Mouse (Mus musculus) kidney, postnatal 10 days (tissue): ENCODE measurements at regions not wholly inside any gene's neighbourhood (a gene's known extent, or its start where the extent isn't known, plus 50 kb on each side); places are given as distances from the start of the nearest gene placed in this dataset.
A peak's percentile ranks its signal among the peaks of the same experiment; 100 is the strongest.
"Not testable (repeated sequence)": the region's sequence is repeated elsewhere in the genome, so short reads cannot be mapped to it uniquely, and the experiment has no call there.

Experiments used
- DNase-seq: peaks from one replicate; pipeline ENCODE4 v3.0.0; 2021; ENCODE audit warnings: mixed read lengths

GRCm38 (mm10) chr6:4149663-4150062 lies 62.9 kb upstream of the Bet1 start:
- no peak for DNase-seq

- no peak for DNase-seq
Measured at GRCm38 (mm10) chr6:4158293-4158692, 71.5 kb upstream of the Bet1 start.

DNA sequence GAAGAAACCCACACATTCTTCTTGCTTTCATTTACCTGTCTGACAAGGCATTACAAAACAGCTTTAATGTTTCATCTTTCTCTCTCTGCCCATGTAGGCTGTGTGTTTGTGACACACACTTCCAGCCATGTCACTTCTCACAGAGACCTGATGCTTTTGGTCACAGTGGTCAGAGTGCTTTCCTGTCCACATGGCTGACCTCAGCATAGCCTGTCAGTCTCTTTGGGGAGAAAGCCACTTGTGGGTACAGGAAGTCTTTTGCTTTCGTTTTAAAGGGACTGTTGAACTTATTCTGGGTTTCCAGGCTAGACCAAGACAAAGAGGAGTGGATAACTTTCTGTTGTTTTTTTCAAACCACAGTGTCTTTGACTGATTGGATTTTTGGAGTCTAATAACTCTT lies 77.0 kb upstream of the Bet1 start:
- no peak for DNase-seq

- no peak for DNase-seq
Measured at GRCm38 (mm10) chr6:4167112-4167511, 80.3 kb upstream of the Bet1 start.

- no peak for DNase-seq
Measured at GRCm38 (mm10) chr6:4167757-4168156, 81.0 kb upstream of the Bet1 start.

GRCm38 (mm10) chr6:4171561-4171960 lies 84.8 kb upstream of the Bet1 start:
- no peak for DNase-seq

GRCm38 (mm10) chr6:4187683-4188082 lies 100.9 kb upstream of the Bet1 start:
- DNase-seq = no peak

GRCm38 (mm10) chr6:4190976-4191375 lies 104.2 kb upstream of the Bet1 start:
- DNase-seq = not testable (repeated sequence)

GRCm38 (mm10) chr6:4193286-4193685 lies 106.5 kb upstream of the Bet1 start:
- no peak for DNase-seq

DNA sequence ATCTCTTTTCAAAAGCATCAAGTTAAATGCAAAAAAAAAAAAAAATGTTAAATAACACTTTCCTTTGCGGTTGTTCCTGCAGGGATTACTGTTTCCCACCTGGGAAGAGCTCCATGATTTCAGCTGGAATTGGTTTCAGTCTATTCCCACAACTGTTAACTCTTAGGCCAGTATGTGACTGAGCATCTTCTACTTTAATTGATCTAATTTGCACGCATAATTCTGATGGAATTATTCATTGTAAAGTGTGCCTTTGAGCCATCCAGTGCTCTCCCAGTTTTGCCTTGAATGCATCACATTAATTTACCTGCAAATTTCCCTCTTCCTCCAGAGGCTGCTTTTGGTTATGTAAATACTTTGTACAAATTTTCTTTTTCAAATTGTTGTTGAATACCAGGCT lies 114.4 kb upstream of the Bet1 start:
- DNase-seq = no peak

- no peak for DNase-seq
Measured at GRCm38 (mm10) chr6:4205681-4206080, 118.9 kb upstream of the Bet1 start.

GRCm38 (mm10) chr6:4245265-4246112 lies 158.7 kb upstream of the Bet1 start:
- DNase-seq = no peak

GRCm38 (mm10) chr6:4246113-4246419 lies 159.3 kb upstream of the Bet1 start:
- no peak for DNase-seq

GRCm38 (mm10) chr6:4276607-4277006 lies 189.8 kb upstream of the Bet1 start:
- no peak for DNase-seq

- no peak for DNase-seq
Measured at GRCm38 (mm10) chr6:4277245-4277890, 190.6 kb upstream of the Bet1 start.

DNA sequence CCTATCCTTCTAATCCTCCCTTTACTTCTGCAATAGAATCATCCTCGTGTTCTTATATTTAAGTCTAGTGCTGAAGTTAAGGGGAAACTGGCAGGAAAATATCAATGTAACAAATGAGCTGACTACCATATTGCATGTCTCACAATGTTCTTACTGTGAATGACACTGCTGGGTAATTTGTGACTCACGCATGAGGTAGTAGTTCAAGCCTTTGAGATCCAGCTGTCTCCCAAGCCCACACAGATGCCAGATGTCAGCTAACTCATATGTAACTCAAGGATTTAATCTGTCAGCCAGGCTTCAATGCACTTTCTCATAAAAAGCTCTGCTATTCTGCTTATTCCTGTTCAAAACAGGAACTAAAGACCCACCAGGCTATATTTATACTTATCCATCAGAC lies 204.6 kb upstream of the Bet1 start:
- no peak for DNase-seq

DNA sequence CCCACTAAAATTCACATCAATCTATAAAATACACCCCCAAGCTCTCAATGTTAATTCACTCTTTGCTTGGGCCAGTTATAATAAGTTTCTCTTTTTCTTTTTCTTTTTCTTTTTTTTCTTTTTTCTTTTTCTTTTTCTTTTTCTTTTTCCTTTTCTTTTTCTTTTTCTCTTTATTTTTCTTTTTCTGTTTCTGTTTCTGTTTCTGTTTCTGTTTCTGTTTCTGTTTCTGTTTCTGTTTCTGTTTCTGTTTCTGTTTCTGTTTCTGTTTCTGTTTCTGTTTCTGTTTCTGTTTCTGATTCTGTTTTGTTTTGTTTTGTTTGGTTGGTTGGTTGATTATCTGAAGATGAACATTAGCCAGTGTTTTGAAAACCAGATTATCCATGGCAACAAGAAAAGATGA lies 201.2 kb upstream of the Col1a2 start:
- not testable (repeated sequence) for DNase-seq

GRCm38 (mm10) chr6:4349953-4350352 lies 154.7 kb upstream of the Col1a2 start:
- no peak for DNase-seq

- DNase-seq = no peak
Measured at GRCm38 (mm10) chr6:4362220-4362619, 142.4 kb upstream of the Col1a2 start.

- DNase-seq = peak; percentile 20
Measured at GRCm38 (mm10) chr6:4375465-4376037, 129.1 kb upstream of the Col1a2 start.

DNA sequence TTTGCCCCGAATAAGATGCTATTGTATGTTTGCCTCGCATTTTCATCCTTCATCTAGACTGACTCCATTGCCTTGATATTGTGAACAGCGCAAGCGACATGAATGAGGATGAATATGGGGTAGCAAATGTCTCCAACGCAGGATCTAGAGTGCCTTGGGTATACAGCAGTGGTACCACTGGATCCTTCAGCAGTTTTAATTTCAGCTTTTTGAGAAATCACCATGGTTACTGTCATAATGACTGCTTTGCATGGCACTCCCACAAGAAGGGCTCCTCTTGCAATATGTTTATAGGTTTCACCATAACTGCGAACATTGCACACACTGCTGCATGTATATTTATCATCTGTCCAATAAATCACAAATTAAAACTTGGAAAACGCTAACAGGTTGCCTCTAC lies 107.8 kb upstream of the Col1a2 start:
- no peak for DNase-seq

- DNase-seq = no peak
Measured at GRCm38 (mm10) chr6:4397695-4398598, 106.7 kb upstream of the Col1a2 start.

DNA sequence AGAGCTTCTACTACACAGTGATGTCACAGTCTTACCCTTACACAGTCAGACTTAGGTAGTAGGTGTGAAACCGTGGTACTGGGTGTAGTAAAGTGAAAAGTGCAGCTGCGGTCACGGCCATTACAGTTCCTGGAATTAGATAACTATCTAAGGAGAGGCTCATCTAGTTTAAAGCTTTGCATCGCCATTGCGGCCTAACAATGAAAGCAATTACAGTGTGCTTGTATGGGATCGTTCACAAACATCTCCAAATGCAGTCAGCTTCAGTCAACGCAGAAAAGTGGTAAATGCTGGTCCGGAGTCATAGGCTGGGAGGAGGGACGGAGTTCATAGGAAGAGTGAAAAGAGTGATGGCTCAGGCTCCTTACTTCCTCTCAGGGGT lies 106.0 kb upstream of the Col1a2 start:
- DNase-seq = no peak
